Mouse (Mus musculus): ENCODE measurements at regions not wholly inside any gene's neighbourhood (a gene's known extent, or its start where the extent isn't known, plus 50 kb on each side); places are given as distances from the start of the nearest gene placed in this dataset.

DNA sequence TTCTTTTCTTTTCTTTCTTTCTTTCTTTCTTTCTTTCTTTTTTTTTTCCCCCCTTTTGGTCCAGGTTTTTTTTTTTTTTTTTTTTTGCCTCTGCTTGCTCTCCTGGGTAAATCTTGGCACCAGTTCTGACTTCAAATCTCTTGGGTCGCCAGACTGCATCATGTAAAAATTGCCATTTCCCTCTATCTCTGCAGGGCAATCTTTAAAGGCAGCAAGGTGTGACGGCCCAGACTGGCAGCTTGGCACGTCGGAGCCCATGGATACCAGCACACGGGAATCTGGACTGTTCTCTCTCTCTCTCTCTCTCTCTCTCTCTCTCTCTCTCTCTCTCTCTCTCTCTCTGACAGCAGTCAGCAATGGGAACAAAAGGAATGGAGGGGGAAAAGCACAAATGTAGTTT, 101.0 kb downstream of the Neurod6 start:
- H3K36me3 ChIP-seq (ENCODE audit: control insufficient read depth, insufficient read depth, low read length): no peaks in the 10 kb centered on the region
- H3K4me3 ChIP-seq (ENCODE audit: low read depth, low read length): no peak overlapping the region
- H3K4me2 ChIP-seq (ENCODE audit: low read depth, low read length): peak overlapping the region; percentile 7; the same call in 1 of the 2 replicates
- peak overlapping the region; percentile 80 for H3K27ac ChIP-seq (ENCODE audit: low read depth, low read length)
- H3K9me3 ChIP-seq (ENCODE audit: control insufficient read depth, low read length): no peaks in the 10 kb centered on the region
- no peak overlapping the region for H3K9ac ChIP-seq (replicated peaks; ENCODE audit: low read depth, low read length)
- no peaks in the 10 kb centered on the region for H3K27me3 ChIP-seq (ENCODE audit: control insufficient read depth, insufficient read depth, low read length)
- WGBS: 20% methylated on average over 5 of the region's 5 CpGs
- ATAC-seq (ENCODE audit: low read depth): peak; percentile 81
- H3K4me1 ChIP-seq (ENCODE audit: control insufficient read depth, insufficient read depth, low read length): peaks cover 5% of the 10 kb centered on the region; the same call in 1 of the 2 replicates

DNA sequence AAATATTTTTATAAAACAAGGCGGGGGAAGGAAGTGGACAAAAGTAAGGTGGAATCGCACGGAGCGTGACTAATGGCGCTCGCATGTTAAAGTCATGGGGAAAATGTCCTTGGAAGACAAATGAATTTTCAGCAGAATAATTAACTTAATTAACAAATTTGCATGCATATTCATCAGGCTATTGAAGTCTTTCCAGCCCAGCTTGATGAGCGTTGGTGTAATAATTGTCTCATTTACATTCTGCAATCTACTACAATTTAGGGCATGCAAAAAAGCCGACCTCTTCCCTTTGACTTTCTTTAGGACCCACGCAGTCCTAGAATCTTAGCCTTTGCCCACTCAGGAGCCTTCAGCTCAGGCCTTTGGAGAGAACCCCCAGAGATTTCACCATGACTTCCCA, 101.5 kb downstream of the Neurod6 start:
- Histone ChIP-seq H3K4me3 (ENCODE audit: low read depth, low read length) (no peak overlapping the region), H3K9ac (replicated peaks; ENCODE audit: low read depth, low read length) (no peak overlapping the region), H3K9me3 (ENCODE audit: control insufficient read depth, low read length) (no peaks in the 10 kb centered on the region), H3K27me3 (ENCODE audit: control insufficient read depth, insufficient read depth, low read length) (no peaks in the 10 kb centered on the region), H3K36me3 (ENCODE audit: control insufficient read depth, insufficient read depth, low read length) (no peaks in the 10 kb centered on the region), H3K27ac (ENCODE audit: low read depth, low read length) (peak overlapping the region; percentile 80), H3K4me1 (ENCODE audit: control insufficient read depth, insufficient read depth, low read length) (peaks cover 5% of the 10 kb centered on the region; the same call in 1 of the 2 replicates), H3K4me2 (ENCODE audit: low read depth, low read length) (peak overlapping the region; percentile 7; the same call in 1 of the 2 replicates)
- 32% methylated on average over 9 of the region's 9 CpGs for WGBS
- peak; percentile 68 for ATAC-seq (ENCODE audit: low read depth)

DNA sequence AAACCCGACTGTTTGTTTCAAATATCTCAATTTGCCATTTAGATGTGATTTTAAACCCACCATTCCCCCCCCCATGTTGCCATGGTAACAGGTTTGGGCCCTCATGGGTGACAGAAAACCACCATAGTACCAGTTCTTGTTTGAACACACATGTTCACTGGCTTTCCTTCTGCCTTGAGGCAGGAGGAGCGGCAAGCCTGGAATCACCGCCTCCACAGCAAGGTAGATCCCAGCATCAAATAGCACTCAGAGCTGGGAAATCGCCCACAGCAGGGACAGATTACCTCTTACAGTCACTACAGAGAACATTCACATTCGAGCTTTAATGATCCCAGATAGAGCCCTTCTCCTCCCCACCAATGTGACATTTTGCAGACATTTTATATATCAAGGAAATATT, 102.0 kb downstream of the Neurod6 start:
- Histone ChIP-seq H3K27ac (ENCODE audit: low read depth, low read length) (peak overlapping the region; percentile 80), H3K4me3 (ENCODE audit: low read depth, low read length) (no peak overlapping the region), H3K27me3 (ENCODE audit: control insufficient read depth, insufficient read depth, low read length) (no peaks in the 10 kb centered on the region), H3K4me1 (ENCODE audit: control insufficient read depth, insufficient read depth, low read length) (peaks cover 5% of the 10 kb centered on the region; the same call in 1 of the 2 replicates), H3K9ac (replicated peaks; ENCODE audit: low read depth, low read length) (no peak overlapping the region), H3K36me3 (ENCODE audit: control insufficient read depth, insufficient read depth, low read length) (no peaks in the 10 kb centered on the region), H3K9me3 (ENCODE audit: control insufficient read depth, low read length) (no peaks in the 10 kb centered on the region), H3K4me2 (ENCODE audit: low read depth, low read length) (peak overlapping the region; percentile 7; the same call in 1 of the 2 replicates)
- peak; percentile 81 for ATAC-seq (ENCODE audit: low read depth)
- 30% methylated on average over 5 of the region's 5 CpGs for WGBS

DNA sequence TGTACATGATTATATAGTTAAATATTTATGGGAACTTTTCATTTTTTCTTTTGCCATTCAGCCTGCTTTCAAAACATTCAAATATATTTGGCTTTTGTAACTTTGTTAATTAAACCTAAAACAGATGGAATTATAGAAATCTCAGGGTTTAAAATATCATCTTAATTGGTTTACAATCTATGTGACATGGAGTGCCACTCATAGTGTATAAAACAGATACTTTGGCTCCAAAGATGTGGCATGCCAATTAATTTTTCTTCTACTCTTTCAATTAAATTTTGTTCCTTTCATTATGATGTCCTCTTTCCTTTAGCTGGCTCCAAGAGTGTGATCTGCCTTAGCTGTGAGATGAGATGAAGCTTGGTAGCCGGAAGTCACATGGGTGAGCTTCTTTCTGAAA, 103.0 kb downstream of the Neurod6 start:
- Histone ChIP-seq H3K9me3 (ENCODE audit: control insufficient read depth, low read length) (no peaks in the 10 kb centered on the region), H3K27ac (ENCODE audit: low read depth, low read length) (no peak overlapping the region; the same call in 1 of the 2 replicates), H3K4me1 (ENCODE audit: control insufficient read depth, insufficient read depth, low read length) (peaks cover 5% of the 10 kb centered on the region; the same call in 1 of the 2 replicates), H3K4me3 (ENCODE audit: low read depth, low read length) (no peak overlapping the region), H3K9ac (replicated peaks; ENCODE audit: low read depth, low read length) (no peak overlapping the region), H3K27me3 (ENCODE audit: control insufficient read depth, insufficient read depth, low read length) (no peaks in the 10 kb centered on the region), H3K36me3 (ENCODE audit: control insufficient read depth, insufficient read depth, low read length) (no peaks in the 10 kb centered on the region), H3K4me2 (ENCODE audit: low read depth, low read length) (no peak overlapping the region)
- no peak for ATAC-seq (ENCODE audit: low read depth)
- WGBS: 100% methylated on average over 1 of the region's 1 CpGs

DNA sequence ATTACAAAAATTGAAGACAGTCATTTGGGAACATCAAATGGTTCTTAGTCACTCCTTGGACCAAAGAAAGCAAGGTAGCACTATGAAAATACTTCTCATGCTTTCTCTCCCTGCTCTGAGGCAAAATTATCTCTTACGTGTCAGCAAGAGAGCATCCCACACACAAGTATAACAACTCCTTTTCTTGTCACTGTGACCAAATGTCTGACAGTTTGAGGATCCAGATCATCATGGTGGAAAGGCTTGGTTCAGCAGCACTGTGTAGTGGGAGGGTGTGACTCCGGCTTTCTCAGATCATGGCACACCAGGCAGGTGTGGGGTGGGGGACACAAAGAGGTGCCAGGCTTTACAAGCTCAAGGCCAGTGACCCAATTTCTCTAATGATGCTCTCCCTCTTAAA, 113.5 kb downstream of the Neurod6 start:
- Histone ChIP-seq H3K27ac (ENCODE audit: low read depth, low read length) (no peak overlapping the region), H3K4me3 (ENCODE audit: low read depth, low read length) (no peak overlapping the region), H3K36me3 (ENCODE audit: control insufficient read depth, insufficient read depth, low read length) (no peaks in the 10 kb centered on the region), H3K27me3 (ENCODE audit: control insufficient read depth, insufficient read depth, low read length) (no peaks in the 10 kb centered on the region), H3K9ac (replicated peaks; ENCODE audit: low read depth, low read length) (no peak overlapping the region), H3K9me3 (ENCODE audit: control insufficient read depth, low read length) (no peaks in the 10 kb centered on the region), H3K4me1 (ENCODE audit: control insufficient read depth, insufficient read depth, low read length) (no peaks in the 10 kb centered on the region), H3K4me2 (ENCODE audit: low read depth, low read length) (no peak overlapping the region)
- no peak for ATAC-seq (ENCODE audit: low read depth)
- WGBS: 93% methylated on average over 2 of the region's 2 CpGs

DNA sequence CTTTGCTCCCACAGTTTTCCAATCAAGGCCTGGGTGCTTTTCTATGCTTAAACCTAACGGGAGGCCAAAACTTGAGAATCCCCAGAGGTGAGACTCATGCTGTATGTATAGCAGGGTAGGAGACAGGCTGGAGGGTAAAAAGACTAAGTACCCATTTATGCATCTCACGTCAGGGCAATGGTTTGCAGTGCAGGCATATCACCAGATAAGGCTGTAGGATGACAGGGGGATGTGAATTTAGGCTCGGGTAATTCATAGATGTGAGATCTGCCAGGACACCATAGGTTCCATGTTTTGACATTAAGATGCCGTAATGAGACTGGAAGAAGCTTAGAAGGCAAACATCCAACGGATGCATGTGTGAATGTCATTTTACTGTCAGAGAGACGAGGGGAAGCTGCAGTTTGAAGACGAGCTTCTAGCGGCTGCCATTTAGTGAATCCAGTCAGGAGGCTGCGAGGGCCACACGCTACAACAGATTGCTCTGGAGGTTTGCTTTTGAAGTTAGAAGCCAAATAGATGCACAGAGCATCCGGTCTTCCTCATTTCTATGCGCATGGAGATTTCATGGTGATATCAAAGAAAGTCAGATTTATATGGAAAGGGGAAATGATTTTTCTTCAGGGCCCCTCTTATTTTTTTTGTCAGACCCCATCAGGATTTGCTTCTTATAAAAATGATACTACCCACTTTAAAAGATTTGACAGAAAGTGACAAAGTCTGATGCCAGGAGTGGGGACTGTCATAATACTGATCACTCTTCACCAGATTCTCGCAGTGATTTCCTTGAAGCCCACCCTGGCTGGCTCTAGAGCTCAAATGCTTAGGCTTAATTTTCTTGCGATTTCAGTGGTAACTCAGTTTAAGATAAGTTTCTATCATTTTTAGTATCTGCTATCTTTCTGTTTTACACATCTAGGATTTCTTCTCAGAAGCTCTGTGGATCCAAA, 113.8 kb downstream of the Adcyap1r1 start:
- H3K9ac ChIP-seq (replicated peaks; ENCODE audit: low read depth, low read length): no peak overlapping the region
- 77% methylated on average over 14 of the region's 14 CpGs for WGBS
- H3K4me2 ChIP-seq (ENCODE audit: low read depth, low read length): no peak overlapping the region
- H3K27ac ChIP-seq (ENCODE audit: low read depth, low read length): no peak overlapping the region
- H3K36me3 ChIP-seq (ENCODE audit: control insufficient read depth, insufficient read depth, low read length): no peaks in the 10 kb centered on the region
- ATAC-seq (ENCODE audit: low read depth): no peak
- no peaks in the 10 kb centered on the region for H3K9me3 ChIP-seq (ENCODE audit: control insufficient read depth, low read length)
- H3K27me3 ChIP-seq (ENCODE audit: control insufficient read depth, insufficient read depth, low read length): no peaks in the 10 kb centered on the region
- no peaks in the 10 kb centered on the region for H3K4me1 ChIP-seq (ENCODE audit: control insufficient read depth, insufficient read depth, low read length)
- H3K4me3 ChIP-seq (ENCODE audit: low read depth, low read length): no peak overlapping the region

DNA sequence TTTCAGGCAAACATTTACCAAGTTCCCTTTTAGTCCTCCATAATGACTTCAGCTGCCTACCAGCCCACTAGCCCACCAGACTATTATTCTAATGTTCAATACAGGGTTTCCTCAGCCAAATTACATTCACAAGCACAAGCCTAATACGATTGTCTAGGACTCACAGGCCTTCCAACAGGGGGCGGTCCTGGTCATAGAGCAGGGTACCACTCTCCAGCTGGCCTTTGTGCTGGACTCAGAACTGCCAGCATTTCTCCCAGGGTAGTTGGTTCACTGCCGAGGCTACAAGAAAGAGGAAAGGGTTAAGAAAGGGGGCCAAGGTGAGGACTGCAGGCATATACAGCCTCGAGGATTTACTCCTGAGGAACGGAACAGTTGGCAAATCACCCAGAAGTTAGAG, 108.8 kb downstream of the Adcyap1r1 start:
- no peak for ATAC-seq (ENCODE audit: low read depth)
- no peak overlapping the region for H3K4me3 ChIP-seq (ENCODE audit: low read depth, low read length)
- H3K36me3 ChIP-seq (ENCODE audit: control insufficient read depth, insufficient read depth, low read length): no peaks in the 10 kb centered on the region
- no peaks in the 10 kb centered on the region for H3K27me3 ChIP-seq (ENCODE audit: control insufficient read depth, insufficient read depth, low read length)
- H3K9me3 ChIP-seq (ENCODE audit: control insufficient read depth, low read length): no peaks in the 10 kb centered on the region
- no peak overlapping the region for H3K27ac ChIP-seq (ENCODE audit: low read depth, low read length)
- no peak overlapping the region for H3K9ac ChIP-seq (replicated peaks; ENCODE audit: low read depth, low read length)
- H3K4me1 ChIP-seq (ENCODE audit: control insufficient read depth, insufficient read depth, low read length): no peaks in the 10 kb centered on the region
- WGBS: 70% methylated on average over 5 of the region's 5 CpGs
- no peak overlapping the region for H3K4me2 ChIP-seq (ENCODE audit: low read depth, low read length)

DNA sequence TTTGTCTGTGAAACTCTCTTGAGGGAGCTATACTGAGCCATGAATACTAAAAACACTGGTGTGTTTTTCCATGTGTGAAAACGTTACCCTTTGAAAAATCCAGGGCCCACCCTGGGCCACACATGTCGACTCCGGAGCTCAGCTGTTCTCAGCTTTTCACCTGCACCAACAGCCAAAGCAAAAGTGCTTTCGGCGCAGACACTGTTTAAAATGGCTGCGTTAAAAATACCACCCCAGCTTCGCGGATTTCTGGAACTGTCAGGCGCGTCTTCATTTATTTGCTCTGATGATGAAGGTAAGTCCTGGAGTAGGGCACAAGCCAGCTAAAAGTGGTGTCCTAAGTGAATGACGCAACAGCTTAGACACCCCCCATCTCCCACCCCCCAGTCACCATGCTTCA, 108.0 kb downstream of the Adcyap1r1 start:
- no peak overlapping the region for H3K4me3 ChIP-seq (ENCODE audit: low read depth, low read length)
- no peaks in the 10 kb centered on the region for H3K9me3 ChIP-seq (ENCODE audit: control insufficient read depth, low read length)
- 89% methylated on average over 11 of the region's 11 CpGs for WGBS
- no peak overlapping the region for H3K27ac ChIP-seq (ENCODE audit: low read depth, low read length)
- H3K27me3 ChIP-seq (ENCODE audit: control insufficient read depth, insufficient read depth, low read length): no peaks in the 10 kb centered on the region
- no peak overlapping the region for H3K9ac ChIP-seq (replicated peaks; ENCODE audit: low read depth, low read length)
- ATAC-seq (ENCODE audit: low read depth): no peak
- no peaks in the 10 kb centered on the region for H3K4me1 ChIP-seq (ENCODE audit: control insufficient read depth, insufficient read depth, low read length)
- no peaks in the 10 kb centered on the region for H3K36me3 ChIP-seq (ENCODE audit: control insufficient read depth, insufficient read depth, low read length)
- H3K4me2 ChIP-seq (ENCODE audit: low read depth, low read length): no peak overlapping the region

Measured in neural tube, embryonic 14.5 days (tissue).